Mouse (Mus musculus) adrenal gland, postnatal 14 days (tissue): ENCODE data around the gene Nova1. TPM values are rescaled to one million over a fixed set of nuclear protein-coding genes. Genes with fewer than 3 reads are reported as not detected.

Experiments
- DNase-seq: peaks from one replicate; pipeline ENCODE4 v3.0.0; 2021; ENCODE audit warnings: mixed read lengths
- total RNA-seq: library from RNA; stranded (reverse); gene quantifications from 2 replicates; pipeline ENCODE4 v1.2.3, GENCODE M21; 2021

Nova1 gene
- total RNA-seq, 1 experiment from 2014 or later, result 4.5 TPM

- no peak for DNase-seq
These were observed 142.4 kb downstream of the Nova1 start for GRCm38 (mm10) chr12:46676341-46676740.

GRCm38 (mm10) chr12:46666706-46667105 is 152.0 kb downstream of the Nova1 start:
- no peak for DNase-seq

GRCm38 (mm10) chr12:46646139-46646611 is 172.6 kb downstream of the Nova1 start:
- no peak for DNase-seq

GRCm38 (mm10) chr12:46645365-46645962 is 173.3 kb downstream of the Nova1 start:
- no peak for DNase-seq
